Mouse (Mus musculus): Measurements from ENCODE around the gene Zfp414. TPM values are rescaled to one million over a fixed set of nuclear protein-coding genes. Genes with fewer than 3 reads are reported as not detected.
A peak's percentile ranks its signal among the peaks of the same experiment; 100 is the strongest.
"Not testable (repeated sequence)": the region's sequence is repeated elsewhere in the genome, so short reads cannot be mapped to it uniquely, and the experiment has no call there.

Zfp414 gene
- polyA plus RNA-seq (2012; rRNA removed), result 53.8 and 58.6 TPM in 2 replicates

DNA sequence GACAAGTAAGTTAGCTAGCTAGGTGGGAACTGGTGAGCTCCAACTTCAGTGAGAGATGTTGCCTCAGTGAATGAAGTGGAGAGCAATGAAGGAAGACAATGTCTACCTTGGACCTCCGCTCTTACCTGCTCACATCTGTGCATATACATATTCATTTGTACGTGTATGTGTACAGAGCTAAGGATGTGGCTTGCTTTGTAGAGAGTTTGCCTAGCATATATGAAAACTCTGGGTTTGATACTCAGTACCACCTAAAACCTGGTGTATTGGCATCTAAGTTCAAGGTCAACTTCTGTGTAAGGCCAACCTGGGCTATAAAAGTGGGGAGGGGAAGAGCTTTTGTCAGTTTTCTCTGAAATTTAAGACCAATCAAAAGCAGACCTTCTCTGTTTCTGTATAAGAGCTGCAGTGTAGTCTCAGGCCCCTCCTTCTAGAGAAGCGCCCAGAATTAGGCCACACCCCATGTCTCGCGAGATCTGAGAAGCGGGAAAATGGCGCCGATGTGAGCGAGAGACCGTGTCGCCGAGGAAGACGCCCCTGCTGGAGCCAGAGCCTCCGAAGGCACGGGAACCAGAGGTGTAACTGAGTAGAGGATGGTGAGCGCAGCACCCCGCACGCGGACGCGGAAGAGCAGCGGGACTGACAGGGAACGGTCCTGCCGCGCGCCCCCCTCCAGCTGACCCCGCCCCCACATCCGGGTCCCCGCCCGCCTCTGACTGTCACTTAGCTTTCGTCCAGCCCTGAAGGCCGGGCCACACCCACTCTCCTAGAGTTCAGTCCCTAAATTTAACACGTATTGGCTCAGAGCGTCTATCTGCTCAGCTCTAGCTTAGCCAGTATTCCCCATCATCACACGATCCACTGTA is at the start of gene Zfp414:
Gene Zfp414, plus strand, starts transcription at position 470 of the 866 bp plus-strand sequence.
- peak; percentile 86 for DNase-seq (ENCODE audit: low spot score)

DNA sequence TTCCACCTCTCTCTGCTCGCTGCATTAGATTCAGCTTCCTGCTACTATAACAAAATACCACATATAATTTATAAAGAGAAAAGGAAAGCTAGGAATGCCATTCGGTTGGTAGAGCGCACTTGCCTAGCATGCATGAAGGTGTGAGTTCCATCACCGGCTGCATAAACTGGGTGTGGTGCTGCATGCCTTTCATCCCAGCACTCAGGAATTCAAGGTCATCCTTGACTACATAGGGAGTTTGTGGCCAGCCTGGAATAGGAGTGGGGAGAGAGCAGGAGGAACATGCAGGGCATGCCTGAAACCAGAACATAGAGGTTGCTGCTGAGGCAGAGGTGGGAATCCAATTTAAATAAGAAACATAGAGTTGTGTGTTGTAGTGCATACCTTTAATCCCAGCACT is 44.8 kb upstream of the Zfp414 start:
- no peak for DNase-seq (ENCODE audit: low spot score)

DNA sequence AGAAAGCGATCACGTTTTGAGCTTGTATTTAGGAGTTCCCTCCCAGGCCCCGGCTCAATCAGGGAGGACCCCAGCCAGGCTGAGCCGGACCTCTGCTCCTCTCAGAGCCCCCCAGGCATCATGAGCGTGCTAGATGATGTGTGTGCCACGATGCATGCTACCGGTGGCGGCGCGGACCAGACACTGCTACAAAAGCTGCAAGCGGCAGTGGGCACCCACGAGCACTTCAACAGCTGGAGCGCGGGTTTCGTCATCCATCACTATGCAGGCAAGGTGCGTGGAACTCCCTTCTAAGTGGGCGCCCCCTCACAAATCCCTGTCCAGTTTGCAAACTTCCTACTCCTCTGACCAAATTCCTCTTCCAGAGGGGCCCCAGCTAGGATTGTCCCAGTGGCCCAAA is 42.9 kb upstream of the Zfp414 start:
- no peak for DNase-seq (ENCODE audit: low spot score)

DNA sequence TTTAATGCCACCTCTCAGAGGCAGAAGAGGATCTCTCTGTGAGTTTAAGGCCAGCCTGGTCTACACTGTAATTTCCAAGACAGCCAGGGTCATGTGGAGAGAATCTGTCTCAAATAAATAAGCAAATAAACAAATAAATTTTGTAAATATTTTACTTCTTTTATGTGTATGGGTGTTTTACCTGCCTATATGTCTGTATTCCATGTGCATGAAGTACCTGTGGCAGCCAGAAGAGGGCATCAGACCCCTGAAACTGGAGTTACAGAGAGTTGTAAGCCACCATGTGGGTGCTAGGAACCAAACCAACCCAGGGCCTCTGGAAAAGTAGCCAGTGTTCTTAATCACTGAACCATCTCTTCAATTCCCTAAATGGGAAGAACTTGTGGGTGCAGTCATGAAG is 31.6 kb upstream of the Zfp414 start:
- DNase-seq (ENCODE audit: low spot score), result no peak

DNA sequence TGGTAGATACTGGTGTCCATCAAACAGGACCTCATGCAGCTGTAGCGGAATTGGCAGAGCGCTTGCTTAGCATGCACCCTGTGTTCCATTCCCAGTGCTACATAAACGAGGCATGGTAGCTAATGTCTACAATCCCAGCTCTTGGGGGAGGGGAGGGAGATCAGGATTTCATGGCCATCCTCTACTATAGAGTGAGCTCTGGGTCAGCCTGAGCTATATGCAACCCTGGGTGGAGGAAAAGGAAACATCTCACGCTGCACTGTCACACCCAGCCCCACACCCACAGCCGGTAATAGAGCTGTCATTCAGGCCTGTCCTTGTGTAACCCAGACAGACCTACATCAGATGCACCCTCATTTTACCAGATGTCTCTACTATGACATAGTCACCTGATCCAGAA is 30.4 kb upstream of the Zfp414 start:
- no peak for DNase-seq (ENCODE audit: low spot score)

DNA sequence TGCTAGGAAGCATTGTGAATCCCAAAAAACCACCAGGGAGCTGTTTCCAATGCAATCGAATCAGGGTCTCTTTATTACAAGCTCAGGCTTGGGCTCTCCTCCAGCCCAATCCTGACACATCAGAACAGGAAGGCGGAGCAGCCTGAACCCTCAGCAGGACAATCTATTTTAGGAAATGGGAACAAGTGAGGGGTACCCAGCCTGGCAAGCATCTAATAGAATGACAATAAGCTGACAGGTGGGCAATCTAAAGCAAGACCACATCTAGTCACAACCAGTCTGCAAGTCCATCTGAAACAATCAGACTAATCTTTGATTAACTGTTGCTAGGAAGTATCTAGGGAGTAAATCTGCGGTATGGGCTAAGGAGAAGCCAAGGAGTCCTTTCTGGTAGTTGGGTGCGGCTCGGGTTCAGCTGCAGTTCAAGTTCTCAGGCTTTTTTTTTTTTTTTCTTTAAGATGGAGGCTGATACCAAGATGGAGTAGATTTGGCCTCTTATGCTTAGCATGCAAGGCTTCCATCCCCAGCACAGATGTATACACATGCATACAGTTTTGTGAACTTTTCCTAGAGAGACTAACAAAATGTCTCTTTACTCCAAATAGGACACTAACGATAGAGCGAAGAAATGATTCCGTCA is 28.9 kb upstream of the Zfp414 start:
- no peak for DNase-seq (ENCODE audit: low spot score)

DNA sequence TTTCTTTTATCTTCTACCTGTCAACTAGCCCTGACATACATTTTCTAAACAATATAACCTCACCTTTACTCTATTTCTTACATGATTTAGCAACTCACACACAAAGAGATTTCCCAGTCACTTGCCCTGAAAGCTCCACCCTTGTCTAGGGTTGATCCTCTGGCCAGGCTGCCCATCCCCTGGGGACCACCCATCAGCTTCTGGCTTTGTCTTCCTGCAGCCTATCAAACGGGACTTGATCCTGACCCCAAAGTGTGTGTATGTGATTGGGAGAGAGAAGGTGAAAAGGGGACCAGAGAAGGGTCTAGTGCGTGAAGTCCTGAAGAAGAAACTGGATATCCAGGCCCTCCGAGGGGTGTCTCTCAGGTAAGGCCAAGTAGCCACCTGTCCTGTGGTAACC is 28.1 kb upstream of the Zfp414 start:
- no peak for DNase-seq (ENCODE audit: low spot score)

DNA sequence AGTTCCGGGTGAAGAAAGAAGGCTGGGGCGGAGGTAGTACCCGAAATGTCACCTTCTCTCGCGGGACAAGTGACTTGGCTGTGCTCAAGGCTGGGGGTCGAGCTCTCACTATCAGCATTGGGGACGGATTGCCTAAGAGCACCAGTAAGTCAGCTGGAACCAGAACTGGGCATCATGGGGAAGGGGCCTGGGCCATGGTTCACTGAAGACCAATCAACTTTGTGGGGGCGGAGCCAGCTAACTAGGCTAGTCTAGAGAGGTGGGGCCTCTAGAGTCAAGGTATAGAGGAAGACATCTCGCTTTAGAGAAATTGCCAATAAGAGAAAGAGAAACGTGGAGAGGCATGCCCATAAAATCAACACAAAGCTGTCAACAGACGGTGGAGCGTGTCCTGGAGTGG is 26.9 kb upstream of the Zfp414 start:
- DNase-seq (ENCODE audit: low spot score), result no peak

DNA sequence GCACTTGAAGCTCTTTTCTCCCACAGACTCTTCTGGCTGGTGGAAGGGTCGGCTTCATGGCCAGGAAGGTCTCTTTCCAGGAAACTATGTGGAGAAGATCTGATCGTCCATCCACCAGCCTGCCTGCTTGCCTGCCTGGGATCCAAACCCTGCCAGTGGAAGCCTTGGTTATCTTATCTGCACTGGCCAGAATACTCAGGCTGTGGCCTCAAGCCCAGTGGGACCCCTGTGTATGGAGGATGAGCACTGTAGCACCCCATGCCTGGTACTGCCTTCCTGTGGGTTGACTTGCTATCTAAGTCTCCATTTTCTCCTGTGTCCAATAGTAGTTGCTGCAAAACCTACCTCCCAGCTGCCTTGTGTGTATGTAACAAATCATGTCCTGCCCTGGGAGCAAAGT is 21.6 kb upstream of the Zfp414 start:
- no peak for DNase-seq (ENCODE audit: low spot score)

DNA sequence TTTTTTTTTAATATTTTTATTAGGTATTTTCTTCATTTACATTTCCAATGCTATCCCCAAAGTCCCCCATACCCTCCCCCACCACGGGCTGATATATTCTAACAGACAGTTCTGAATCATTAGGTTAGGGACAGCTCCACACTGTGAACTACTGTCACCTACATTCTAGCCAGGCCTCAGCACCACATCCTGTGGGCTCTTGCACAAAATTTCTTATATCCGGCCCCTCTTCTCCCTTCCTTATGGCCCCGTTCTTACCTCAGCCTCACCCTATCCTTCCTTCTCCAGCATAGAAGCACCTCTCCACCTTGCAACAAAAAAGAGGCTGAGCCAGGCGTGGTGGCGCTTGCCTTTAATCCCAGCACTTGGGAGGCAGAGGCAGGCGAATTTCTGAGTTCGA is 18.3 kb upstream of the Zfp414 start:
- no peak for DNase-seq (ENCODE audit: low spot score)

DNA sequence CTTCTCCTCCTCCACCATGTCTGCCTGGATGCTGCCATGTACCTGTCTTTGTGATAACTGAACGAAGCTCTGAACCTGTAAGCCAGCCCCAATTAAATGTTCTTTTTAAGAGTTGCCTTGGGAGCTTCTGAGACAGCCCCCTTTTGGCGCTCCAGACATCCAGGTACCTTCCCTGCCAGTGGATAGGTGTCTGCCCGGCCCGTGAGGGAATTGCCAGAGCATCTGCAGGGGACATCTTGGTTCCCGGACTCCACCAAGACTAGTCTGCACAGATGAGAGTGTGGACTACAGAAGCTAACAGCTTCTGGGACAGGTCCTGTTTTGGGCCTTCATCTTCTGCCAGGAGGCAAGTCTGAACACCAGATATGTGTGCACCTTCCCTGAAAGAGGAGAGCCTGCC is 15.2 kb upstream of the Zfp414 start:
- not testable (repeated sequence) for DNase-seq (ENCODE audit: low spot score)

DNA sequence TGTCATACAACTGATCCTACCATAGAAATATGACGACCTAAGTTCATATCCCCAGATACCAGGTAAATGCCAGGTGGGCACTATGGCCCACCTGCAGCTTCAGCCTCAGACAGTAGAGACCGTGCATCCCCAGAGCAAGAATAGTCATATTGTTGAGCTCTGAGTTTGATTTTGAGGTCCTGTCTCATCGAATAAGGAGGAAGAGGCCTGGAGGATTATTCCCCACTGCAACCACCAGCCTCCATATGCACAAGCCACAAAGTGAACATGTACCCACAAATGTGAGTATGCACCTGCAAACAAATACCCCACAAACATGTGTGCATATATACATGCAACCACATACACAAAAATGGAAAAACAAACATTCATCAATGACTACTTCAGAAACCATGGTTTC is 1.6 kb upstream of the Zfp414 start:
- DNase-seq (ENCODE audit: low spot score), result no peak

DNA sequence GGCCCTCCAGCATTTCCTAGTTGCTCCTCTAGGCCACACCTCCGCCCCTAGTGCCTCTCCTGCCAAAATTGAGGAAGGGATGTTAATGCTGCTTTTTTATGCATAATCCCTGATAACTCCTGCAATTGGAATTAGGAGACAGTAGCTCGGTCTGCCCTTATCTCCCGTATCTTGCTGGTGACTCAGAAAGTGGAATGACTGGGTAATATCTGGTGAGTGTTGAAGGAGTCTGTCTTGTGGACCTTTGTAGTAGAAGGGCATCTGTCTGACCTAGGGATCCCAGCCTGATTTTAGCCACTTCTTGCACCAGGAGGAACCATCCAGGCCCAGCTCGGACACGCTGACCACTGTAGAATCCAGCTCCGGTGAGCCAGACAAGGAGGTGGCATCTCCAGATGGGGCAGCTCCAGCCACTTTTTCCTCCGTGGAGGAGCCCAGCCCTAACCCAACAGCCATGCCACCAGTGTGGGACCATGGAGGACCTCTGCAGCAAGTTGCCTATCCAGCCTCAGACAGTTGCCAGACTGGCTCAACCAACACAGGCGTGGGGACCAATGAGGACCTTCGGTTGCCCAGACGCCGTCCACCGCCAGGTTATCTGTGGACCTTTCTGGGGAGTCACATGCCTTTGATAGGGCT is 716 bp downstream of the Zfp414 start:
- no peak for DNase-seq (ENCODE audit: low spot score)

DNA sequence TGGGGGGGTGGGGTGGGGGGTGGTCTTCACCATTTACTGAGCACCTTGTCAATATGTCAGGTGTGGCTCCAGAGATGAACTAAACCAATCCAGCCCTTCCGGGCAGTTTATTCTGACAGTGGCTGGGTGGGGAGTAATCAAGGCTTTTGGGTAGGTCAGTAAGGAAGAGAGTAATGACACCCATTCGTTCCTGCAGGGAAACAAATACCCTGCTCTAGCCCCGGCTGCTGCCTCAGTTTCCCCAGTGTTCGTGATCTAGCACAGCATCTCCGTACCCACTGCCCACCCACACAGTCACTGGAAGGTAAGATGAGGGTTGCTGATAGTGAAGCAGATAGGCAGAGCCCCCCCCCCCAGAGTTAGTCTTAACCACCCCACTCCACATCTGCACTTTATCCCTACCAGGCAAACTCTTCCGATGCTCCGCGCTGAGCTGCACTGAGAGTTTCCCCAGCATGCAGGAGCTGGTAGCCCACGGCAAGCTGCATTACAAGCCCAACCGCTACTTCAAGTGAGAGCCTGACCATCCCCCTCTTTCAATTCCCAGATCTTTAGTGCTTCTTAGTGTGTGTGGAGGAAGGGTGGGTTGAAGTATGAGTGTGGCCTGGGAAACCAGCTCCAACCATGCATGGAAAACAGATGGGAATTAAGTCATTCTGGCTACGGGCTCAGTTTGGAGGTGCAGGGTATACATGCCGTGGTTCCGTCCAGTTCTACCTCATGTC is 1.4 kb downstream of the Zfp414 start:
- DNase-seq (ENCODE audit: low spot score), result no peak

DNA sequence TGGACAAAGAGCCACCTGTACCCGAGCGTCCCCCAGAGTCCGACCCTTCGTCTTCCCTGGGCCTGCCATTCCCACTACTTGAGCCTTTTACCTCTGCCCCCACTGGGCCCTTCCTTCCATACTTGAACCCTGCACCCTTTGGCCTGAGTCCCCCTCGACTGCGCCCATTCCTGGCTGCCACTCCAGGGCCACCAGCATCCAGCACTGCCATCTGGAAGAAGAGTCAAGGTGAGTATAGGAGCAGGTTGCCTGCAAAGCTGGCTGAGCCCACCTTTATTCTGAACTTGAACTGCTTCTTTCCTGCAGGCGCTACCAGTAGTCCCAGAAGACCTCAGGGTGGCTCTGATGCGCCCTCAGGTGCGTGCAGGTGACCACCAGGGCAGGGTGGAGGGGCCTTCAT is 2.3 kb downstream of the Zfp414 start:
- no peak for DNase-seq (ENCODE audit: low spot score)

DNA sequence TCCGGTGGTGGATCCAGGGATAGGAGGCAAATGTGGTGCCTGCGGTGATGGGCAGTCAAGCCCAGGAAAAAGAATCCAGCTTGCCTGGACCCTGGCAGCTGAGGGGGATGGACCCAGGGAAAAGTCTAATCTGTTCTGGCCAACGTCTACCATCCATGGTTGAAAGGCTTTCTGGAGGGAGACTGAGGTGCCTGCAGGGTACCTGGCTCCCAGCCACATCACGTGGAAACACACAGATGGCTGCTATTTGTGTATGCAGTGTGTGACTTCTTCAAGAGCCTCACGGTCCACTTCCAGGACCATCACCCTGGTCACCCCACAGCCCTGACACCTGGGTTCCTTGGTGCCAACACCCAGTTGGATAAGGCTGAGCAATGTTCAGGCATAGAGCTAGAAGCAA is 2.9 kb downstream of the Zfp414 start:
- no peak for DNase-seq (ENCODE audit: low spot score)

DNA sequence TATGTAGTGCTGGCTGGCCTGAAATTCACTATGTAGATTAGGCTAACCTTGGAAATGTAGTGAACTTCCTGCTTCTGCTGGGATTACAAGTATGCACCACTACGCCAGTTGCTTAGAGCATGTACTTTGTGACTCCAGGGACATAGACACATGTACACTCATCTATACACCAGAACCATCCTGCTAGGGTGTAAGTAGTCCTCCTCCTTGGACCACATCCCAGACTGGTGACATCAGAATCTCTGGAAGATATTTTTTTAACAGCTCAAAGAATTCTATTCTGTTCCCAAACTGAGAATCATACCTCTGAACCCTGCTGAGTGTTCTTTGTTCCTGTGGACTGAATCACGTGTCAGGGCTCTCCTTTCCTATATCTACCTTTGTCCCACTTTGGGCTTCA is 8.1 kb downstream of the Zfp414 start:
- DNase-seq (ENCODE audit: low spot score), result no peak

DNA sequence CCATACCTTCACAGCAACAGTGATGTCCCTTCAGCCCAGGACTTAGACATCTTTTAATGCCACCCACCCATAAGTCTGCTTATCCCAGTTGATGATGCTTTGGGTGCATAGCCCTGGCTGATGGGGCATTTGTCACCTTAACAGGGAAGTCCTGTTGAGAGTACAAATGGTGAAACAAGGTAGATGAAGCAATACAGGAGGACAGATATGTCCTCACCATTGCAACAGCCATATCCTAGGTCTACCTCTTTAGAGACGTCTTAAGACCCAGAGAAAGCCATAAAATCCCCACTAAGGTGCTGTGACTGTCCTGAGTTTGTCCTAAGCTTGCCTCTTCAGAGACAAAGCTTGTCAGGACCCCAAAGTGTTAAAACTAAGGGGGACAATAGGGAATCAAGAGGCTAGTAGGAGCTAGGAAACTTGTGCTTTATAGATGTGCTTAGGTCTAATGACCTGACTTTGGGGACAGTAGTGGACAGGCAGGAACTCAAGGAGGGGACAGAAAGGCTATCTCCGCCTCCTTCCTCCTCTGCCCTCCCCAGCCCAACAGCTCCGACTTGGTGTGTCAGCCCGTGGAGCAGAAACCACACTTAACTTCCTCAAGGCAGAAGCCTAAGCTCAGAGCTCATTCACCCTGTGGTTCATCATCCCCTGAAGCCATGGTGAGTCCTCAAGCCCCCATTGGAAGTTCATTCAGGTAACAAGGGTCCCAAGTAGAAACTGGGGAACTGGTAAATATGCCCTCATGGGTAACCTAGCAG is 8.8 kb downstream of the Zfp414 start, which contains the start of gene Pram1:
Gene Pram1, plus strand, starts transcription at position 541 of the 761 bp plus-strand sequence.
- no peak for DNase-seq (ENCODE audit: low spot score)

DNA sequence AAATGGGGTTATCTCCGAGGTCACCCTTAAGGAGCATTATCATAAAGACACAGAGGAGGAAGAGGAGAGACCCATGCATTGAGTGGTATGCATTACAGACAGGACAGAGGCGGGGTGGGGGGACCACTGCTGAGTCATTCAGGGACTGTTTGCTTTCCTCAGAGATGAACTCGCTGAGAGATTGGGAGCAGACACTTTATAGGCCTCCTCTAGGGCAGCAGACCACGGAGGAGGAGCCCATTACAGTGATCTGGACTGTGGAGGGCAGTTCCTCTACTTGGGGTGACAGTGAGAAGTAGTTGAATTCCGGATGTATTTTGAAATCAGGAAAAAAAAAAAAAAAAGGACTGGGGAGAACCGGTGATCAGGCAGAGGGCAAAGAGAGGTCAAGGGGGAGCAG is 10.9 kb downstream of the Zfp414 start:
- DNase-seq (ENCODE audit: low spot score), result no peak

DNA sequence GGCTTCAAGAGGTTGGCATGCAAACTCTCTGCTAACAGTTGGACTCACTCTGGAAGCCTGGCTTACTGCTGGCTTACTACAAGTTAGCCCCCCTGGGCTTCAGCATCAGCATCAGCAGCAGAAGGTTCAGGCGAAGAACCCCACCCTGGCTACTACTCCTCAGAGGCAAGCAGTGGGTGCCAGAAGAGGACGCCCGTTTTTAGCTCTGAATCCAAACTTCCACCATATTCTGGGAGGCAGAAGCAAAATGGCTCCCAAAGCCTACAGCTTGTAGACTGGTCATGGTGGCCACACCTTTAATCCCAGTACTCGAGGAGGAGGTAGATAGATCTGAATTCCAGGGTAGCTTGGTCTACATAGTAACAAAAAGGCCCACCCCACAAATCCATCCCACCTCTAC is 15.2 kb downstream of the Zfp414 start:
- DNase-seq (ENCODE audit: low spot score), result no peak

DNA sequence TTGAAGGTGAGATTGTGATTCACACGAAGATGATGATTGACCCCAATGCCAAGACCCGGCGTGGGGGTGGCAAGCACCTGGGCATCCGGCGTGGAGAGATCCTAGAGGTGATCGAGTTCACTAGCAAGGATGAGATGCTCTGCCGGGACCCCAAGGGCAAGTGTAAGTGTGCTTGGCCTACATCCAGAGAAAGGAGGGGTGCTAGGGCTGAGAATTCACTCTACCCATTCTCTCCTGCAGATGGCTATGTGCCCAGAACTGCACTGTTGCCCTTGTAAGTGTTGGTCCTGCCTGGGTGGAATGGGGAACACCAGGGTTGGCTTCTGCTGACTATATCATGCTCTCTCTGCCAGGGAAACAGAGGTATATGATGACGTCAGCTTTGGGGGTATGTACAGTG is 16.2 kb downstream of the Zfp414 start:
- DNase-seq (ENCODE audit: low spot score), result no peak

Measured in urinary bladder, adult 2 months (tissue).